8 mouse cellular contexts compared by ENCODE assay signal in the genomic region with DNA sequence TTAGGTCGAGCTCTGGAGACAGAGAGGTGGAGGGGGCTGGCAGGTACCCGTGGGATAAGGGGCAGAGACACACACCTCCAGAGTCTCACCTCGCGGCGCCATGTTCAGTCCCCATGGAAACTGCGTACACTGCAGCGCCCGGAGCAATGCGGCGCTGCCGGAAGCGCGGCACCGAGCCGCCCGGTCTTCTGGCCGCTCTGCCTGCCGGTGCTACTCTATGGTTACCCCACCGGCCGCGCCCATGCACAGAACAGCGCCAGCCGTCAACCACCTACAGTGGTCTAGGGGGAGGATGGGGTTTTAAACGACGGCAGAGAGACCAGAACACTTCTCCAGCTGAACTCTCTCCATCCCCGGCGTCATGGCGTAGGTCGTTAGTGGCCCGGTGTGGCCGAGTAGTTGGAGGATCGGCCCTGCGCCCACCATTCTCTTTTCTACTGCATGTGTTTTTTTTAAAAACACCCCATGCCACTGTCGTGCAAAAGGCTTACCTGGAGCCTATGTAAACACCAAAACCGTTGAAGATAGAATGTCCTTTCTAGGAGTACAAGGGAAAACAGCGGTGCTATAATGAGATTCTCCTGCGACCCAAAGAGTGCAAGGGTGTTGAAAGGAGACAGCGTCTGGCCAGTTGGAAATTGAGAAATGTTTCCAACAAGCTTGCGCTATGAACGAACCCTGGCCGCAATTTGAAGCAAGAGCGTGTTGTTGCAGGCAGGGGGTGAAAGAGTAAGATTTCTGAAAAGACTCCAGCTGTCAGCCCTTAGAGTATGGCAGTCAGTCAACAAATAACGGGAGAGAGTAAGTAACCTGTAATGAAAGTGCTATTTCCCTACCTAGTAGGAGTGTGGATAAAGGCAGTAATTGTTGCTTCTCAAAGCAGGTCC. TPM values are rescaled to one million over a fixed set of nuclear protein-coding genes. Genes with fewer than 3 reads are reported as not detected.
DNase-seq lines count a peak whose midpoint lies in the region; ATAC-seq and TF ChIP-seq lines count a peak whose summit lies in the region.

Tmem216 (minus strand) TSS at position 615 of the 887 bp plus-strand sequence.

- intact Hi-C loops in gastrocnemius, adult 2 months (cut with DNase I): loop anchor here (1.0 to 2.0 kb wide), 3 partner anchors 21 to 49 kb away; partner anchors contain the start of genes Cyb561a3, Ddb1, Sdhaf2 and Tkfc

- peak; percentile 64 for DNase-seq in WW6 (ENCODE audit: low read depth, low spot score)
- peak; percentile 46 to 80 for DNase-seq in cerebellum, postnatal 4 days (ENCODE audit: low spot score in 2 of 2)
- peak; percentile 91 for DNase-seq in gastrocnemius, adult 2 months
- peak; percentile 93 for DNase-seq in hindbrain, postnatal 0 days (ENCODE audit: low spot score)
- peak; percentile 74 to 83 for DNase-seq in left cerebral cortex, adult 8-10 months (ENCODE audit: low spot score in 2 of 2)
- DNase-seq in right cerebral cortex, postnatal 10 days (ENCODE audit: low spot score in 2 of 2): peak; percentile 90 to 93
- peak; percentile 78 for DNase-seq in urinary bladder, postnatal 25 days (ENCODE audit: low spot score)

- peak; percentile 28; the same call in 1 of the 2 replicates for TF ChIP-seq CTCF in gastrocnemius, adult 2 months (IDR thresholded peaks at IDR 0.05)
- peak; percentile 23; the same call in 1 of the 2 replicates for TF ChIP-seq CTCF in hindbrain, postnatal 0 days (IDR thresholded peaks at IDR 0.05; ENCODE audit: low read depth)

- H3K9ac ChIP-seq in hindbrain, postnatal 0 days (replicated peaks; ENCODE audit: low read length): peak within 1 kb of the TSS; percentile 67

- under 1% methylated on average over 43 of the region's 43 CpGs for WGBS in hindbrain, postnatal 0 days

- no peaks in the 10 kb centered on the region for H3K27me3 ChIP-seq in hindbrain, postnatal 0 days (ENCODE audit: insufficient read depth, low read length)
- no peaks in the 10 kb centered on the region for H3K27me3 ChIP-seq in megakaryocyte, embryonic 14.5 days (replicated peaks)

- no peaks in the 10 kb centered on the region for H3K9me3 ChIP-seq in hindbrain, postnatal 0 days (ENCODE audit: low read length)
- no peaks in the 10 kb centered on the region for H3K9me3 ChIP-seq in megakaryocyte, embryonic 14.5 days

- H3K27ac ChIP-seq in gastrocnemius, adult 2 months: peak within 1 kb of the TSS; percentile 89
- peak within 1 kb of the TSS; percentile 86 for H3K27ac ChIP-seq in hindbrain, postnatal 0 days

- peak within 1 kb of the TSS; percentile 78 for H3K4me3 ChIP-seq in gastrocnemius, adult 2 months
- peak within 1 kb of the TSS; percentile 60 for H3K4me3 ChIP-seq in hindbrain, postnatal 0 days (ENCODE audit: low read length)
- peak within 1 kb of the TSS; percentile 92 for H3K4me3 ChIP-seq in megakaryocyte, embryonic 14.5 days (replicated peaks)

- peak within 1 kb of the TSS; percentile 83 for H3K4me2 ChIP-seq in hindbrain, postnatal 0 days (ENCODE audit: low read depth, low read length)

- peaks cover 13% of the 10 kb centered on the region for H3K36me3 ChIP-seq in hindbrain, postnatal 0 days (ENCODE audit: insufficient read depth, low read length)
- H3K36me3 ChIP-seq in megakaryocyte, embryonic 14.5 days (replicated peaks; ENCODE audit: low read length): peaks cover 31% of the 10 kb centered on the region

- H3K4me1 ChIP-seq in hindbrain, postnatal 0 days (ENCODE audit: insufficient read depth, low read length): no peaks in the 10 kb centered on the region
- peaks cover 32% of the 10 kb centered on the region for H3K4me1 ChIP-seq in megakaryocyte, embryonic 14.5 days

- ATAC-seq in hindbrain, postnatal 0 days: peak; percentile 98

RNA-seq across cellular contexts. Expression of gene Tmem216, which starts in this region (rescaled TPM):
- total RNA-seq in gastrocnemius, adult 2 months (2021): 1 to 10 TPM; 2.1 to 3.3 TPM
- 20.7 and 28.4 TPM in 2 replicates for total RNA-seq in hindbrain, postnatal 0 days (2014; rRNA removed)
- 35.8 and 42.0 TPM in 2 replicates for polyA plus RNA-seq in hindbrain, postnatal 0 days (2015; fragmentation: Nextera tagmentation; extraction: Ambion mirVana)
- 10 to 100 TPM; 10.9 to 13.8 (median 12.9) TPM for total RNA-seq in left cerebral cortex, adult 8-10 months (2022)
- polyA plus RNA-seq in megakaryocyte, embryonic 14.5 days (2012; ENCODE audit: insufficient read depth, low replicate concordance): 0.85 and 2.7 TPM in 2 replicates

Comparison
In these comparisons a context has a peak if more than half of its experiments do, and no peak if none do; other contexts are left out.
1. Peak in every context shown above with its lines: DNase-seq, ATAC-seq, H3K4me3 ChIP-seq and H3K27ac ChIP-seq.